Mouse (Mus musculus) kidney, adult 9 months (tissue): ENCODE measurements around the gene Capns1.
A peak's percentile ranks its signal among the peaks of the same experiment; 100 is the strongest.
"Not testable (repeated sequence)": the region's sequence is repeated elsewhere in the genome, so short reads cannot be mapped to it uniquely, and the experiment has no call there.

Source experiments
- DNase-seq: peaks from one replicate; pipeline ENCODE4 v3.0.0; 2022

The Capns1 gene

DNA sequence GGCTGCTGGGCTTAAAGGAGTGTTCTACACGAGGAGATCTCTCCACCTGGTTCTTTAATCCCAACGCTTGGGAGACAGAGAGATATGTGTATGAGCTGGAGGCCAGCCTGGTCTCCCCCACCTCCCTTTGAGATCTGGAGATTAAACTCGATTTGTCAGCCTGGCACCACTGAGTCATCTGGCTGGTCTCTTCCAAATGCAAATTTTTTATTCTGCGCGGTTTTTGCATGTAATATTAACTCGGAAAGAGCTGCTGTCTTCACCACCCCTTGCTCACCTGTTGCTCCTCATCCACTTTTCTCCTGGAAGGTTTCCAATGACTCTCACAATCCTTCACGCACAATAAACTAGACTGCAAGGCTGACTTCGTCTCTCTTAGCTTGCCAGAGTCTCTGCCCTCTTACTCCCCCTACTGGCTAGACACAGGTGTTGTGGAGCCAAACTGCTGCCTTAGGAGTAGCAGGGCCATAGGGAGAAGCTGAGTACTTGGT lies at the start of gene Capns1:
Gene Capns1 (minus strand): TSS at position 331 of the 491 bp plus-strand sequence.
- peak; percentile 71 for DNase-seq

DNA sequence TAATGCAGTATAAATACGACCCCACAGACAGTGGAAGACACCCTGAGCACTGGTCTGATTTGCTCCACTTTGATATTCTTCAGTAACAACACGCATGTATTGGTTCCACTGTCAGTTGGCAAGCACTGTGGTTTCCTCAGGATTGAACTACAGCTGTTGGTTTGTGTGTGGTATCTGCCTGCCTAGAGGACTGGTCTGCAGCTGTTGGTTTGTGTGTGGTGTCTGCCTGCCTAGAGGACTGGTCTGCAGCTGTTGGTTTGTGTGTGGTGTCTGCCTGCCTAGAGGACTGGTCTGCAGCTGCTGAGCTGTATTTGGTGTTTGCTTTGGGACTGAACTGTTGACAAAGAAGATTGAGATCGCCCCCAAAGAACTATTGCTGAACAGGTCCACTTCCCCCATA lies 38.8 kb upstream of the Capns1 start:
- not testable (repeated sequence) for DNase-seq

DNA sequence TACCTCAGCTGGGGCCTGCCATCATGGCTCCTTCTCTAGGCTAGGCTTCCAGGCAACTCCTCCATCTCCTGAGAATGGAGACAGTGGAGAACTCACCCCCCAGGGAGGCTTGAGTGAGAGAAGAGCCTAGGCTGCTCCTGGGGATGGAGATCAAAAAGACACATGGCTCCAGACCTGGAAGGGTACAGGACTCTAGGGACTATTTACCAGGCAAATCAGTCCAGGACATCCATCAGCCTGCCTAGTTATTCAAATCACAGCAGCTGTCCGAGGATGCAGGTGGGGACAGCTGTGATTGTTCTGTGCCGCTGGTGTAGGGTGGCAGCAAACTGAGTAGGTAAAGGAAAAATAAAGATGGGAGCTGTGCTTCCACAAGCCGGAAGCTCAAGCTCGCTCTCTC lies 37.0 kb upstream of the Capns1 start, which contains the start of gene Ovol3:
Gene Ovol3 (minus strand): TSS at position 101 of the 400 bp plus-strand sequence.
- no peak for DNase-seq

DNA sequence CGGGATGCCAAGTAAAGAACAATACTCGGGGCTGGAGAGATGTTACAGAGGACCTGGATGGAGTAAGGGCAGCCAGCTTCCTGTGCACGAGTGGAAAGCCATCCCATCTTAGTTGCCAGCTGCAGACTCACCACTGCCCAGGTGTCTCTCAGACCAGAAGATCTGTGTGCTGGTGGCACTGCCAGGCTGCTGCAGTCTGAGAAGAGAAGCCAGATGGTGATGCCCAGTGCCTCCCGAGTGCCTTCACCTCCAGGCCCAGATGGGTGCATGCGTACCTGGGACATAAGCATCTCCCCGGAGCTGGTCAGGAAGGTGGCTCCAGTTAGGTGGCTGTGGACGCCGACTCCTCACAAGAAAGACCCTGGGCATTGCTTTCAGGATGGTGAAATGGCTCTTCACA lies 36.5 kb upstream of the Capns1 start:
- no peak for DNase-seq

DNA sequence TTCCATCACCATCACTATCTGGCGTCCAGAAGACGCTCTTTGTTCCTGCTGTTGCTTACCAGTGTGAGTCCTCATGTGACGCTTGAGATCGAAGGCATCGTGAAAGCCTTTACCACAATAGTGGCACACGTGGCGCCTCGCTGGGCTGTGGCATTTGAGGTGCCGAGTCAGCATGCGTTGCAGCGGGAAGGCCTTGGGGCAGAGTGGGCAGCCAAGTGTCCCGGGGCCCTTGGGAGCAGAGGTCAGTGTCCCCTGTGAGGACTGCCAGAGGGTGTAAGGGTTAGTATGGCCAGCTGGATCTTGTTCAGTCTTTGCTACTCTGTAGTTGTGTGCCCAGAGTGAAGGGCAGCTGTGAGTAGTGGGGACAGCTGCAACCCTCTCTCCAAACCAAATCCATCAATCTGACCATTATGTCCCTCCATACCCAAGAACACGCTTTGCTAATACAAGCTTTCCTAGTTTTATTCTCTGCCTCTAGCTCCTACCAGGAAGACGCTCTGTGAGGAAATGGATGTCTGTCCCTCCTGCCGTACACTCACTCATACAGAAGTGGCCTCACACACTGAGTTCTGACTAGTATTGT lies 35.8 kb upstream of the Capns1 start:
- peak; percentile 92 for DNase-seq

DNA sequence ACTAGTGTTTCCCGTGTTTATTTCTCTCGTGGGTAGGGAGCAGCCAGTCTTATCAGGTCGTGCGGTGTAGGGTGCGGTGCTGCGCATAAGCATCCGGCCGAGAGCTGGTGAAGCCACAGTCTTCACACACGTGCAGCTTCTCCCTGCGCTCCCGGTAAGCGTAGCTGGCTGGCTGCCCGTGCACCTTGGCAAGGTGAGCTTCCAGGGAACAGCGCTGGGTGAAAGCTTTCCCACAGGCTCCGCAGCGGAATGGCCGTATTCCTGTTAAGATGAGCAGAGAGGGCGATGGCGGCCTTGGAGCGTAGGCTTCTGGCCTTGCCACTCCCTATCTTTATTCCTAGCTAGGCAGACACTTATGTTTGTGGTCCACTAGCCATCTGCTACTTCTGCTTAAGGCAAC lies 34.8 kb upstream of the Capns1 start:
- DNase-seq = peak; percentile 56

DNA sequence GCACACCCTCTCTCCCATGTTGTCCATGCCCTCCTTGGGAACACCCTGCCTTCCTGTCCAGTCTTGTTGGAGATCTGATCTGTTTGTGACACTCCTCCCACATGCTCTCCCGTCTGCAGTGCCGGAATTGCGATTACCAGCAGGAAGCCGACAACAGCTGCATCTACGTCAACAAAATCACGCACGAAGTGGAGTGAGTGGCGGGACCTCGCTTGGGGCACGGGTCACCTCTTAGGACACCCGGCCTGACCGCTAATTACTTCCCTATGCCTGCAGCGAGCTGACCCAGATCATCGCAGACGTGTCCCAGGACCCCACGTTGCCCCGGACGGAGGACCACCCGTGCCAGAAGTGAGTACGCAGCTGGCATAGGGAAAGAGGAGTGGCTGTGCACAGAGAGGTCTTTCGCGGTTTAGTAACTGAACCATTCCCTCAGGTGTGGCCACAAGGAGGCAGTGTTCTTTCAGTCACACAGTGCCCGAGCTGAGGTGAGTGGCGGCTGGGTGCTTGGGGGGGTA lies 34.1 kb upstream of the Capns1 start:
- peak; percentile 81 for DNase-seq

DNA sequence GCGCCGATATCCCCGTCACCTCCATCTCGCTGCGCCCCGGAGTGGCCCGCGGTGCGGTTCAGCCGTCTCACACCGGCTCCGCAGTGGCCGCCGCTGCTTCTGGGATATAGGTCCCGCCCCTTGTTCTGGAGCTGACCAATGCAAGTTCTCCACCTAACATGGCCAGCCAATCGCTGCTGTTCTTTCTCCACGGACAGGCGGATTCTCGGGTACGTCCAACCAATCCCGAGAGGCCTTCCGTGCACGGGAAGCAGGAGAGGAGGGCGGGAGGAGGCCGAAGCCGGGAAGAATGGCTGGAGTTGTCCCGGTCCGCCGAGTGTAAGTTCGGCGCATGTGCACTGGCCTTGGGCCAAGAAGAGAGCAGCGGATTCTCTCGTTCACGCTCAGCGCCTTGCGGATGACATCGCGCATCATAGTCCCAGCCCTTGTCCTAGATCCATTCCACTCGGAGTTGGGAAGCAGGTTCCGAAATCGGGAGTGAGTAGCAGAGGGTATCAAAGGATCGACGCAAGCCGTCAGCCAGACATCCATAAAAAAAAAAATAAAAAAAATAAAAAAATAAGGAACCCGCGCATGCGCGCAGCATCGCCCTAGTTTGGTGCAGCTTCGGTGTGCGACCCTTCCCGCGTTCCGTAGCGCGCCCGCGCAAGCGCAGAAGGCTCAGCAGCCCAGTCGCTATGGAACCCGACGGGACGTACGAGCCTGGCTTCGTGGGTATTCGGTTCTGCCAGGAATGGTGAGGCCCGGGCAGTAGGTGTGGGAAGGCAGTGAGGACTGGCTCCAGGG lies 33.3 kb upstream of the Capns1 start, which contains the start of the genes Polr2i and Tbcb:
Gene Polr2i (plus strand): TSS at position 280 of the 786 bp plus-strand sequence.
Gene Tbcb (minus strand): TSS at position 604 of the 786 bp plus-strand sequence.
- peak; percentile 99 for DNase-seq

DNA sequence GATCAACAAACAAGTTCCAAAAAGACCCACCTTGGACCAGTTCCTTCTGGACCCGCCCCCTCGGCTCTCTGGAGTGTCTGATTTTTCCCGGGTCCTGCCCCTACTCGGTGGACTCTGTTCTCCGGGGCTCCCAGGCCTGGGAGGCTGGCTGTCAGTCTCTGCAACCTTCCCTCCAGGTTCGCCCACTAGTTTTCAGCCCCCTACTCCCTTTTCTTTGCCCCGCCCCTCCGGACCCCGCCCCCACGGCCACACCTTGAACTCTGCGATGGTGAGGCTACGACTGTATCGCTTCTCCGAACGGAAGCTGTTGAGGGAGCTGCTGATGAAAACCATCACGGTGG lies 32.7 kb upstream of the Capns1 start:
- peak; percentile 52 for DNase-seq

DNA sequence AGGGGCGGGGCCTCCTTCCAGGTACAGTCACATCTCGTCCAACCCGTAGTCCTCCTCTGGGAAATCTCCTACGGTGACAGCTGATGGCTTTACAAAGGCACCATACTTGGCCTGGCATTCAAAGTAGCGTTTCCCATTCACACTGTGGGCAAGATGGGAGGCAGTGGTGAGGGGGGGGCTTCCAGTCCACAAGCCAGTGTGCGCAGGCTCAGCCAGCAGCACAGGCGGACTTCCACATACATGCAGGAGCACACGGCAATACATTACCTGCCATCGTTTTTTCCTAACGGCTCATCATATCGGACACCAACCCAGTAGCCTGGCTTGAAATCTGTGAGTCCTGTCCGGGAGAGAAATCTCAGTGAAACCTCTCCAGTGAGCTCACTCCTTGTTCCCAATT lies 25.6 kb upstream of the Capns1 start:
- DNase-seq = no peak

DNA sequence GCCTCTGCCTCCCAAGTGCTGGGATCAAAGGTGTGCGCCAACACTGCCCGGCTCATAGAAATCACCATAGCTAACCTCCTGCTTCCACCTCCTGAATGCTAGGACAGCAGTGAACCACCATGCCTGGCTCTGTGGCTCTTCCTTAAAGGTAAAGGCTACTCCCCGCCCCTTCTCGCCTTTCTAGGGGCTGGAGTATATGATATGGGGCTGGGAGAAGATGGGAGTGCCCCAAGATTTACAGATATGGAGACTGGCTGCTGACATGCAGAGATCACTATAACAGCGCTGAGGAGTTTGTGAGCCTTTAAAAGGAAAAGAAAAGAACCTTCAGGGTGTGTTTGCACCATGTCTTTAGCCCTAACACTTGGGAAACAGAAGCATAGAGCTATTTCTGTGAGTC lies 23.6 kb upstream of the Capns1 start:
- no peak for DNase-seq

DNA sequence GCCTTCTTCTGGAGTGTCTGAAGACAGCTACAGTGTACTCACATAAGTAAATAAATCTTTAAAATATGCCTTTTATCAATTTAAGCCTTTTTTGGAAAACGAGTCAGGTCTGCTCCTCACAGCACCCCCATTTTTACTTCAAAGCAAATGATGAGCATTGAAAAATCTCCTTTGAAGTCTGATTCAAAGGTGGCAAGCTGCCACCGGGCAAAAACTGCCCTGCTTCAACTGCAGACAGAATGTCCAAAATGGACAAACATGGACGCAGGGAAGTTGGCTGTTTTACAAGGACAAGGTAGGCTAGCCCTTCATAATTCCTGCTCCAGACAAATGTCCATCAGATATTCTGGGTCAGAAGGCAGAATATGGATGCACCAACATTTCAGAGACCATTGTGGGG lies 22.8 kb upstream of the Capns1 start:
- no peak for DNase-seq

DNA sequence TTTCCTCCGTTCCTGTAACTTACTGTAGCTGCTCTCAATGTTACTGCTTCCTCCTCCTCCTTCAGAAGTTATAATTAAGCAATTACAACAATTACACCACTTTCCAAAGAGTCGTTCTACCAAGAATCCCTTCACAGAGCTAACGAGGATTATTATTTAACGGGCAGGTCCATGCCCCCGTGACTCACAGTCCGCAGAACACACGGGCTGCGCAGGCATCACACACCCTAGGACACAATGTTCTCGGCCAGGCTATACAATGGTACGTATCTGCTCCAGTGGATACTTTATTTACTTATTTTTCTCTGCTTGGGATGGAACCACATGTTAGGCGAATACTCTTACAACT lies 21.4 kb upstream of the Capns1 start:
- peak; percentile 75 for DNase-seq

DNA sequence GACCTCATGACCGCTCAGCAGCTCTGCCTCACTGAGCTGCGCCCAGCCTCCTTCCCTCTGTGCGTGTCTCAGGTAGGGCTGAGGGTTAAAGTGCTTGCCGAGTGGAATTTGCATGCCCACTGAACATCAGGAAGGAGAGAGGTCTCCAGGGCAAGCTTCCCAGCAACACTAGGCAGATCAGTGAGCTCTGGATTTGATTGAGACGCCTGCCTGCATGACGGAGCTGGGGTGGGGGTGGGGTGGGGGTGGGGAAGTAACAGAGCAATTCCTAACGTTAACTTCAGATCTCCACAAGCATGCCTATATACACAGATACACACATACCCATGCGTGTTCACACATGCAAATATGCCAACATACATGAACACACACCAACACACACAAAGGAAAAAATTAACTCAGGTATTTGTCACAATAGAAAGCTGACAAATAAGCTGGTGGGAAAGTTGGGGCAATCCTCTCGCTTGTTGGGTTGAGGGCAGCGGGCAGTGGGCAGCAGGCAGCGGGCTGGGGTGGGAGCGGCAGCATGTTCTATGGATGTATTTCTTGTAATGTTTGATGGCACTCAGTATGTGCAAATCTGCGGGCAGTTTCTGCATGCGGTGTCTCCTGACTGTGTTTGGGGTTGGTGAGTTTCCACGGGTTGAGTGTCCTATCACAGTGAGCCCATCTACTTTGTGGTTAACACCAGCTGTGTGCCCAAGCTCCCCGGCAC lies 20.8 kb upstream of the Capns1 start:
- peak; percentile 77 for DNase-seq

DNA sequence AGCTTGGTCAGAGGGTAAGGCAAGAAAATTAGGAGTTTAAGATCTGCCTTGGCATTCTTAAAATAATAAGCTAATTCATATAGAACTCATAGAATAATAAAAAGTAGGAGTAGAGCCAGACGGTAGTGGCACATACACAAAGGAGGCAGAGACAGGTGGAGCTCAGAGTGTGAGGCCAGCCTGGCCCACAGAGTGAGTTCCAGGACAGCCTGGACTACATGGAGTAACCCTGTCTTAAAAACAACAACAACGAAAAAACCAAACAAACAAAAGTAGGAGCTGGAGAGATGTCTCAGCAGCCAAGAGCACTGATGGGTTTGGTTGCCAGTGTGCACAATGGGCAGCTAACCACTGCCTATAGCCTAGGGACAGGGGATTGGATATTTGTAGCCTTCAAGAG lies 18.7 kb upstream of the Capns1 start:
- DNase-seq = no peak

DNA sequence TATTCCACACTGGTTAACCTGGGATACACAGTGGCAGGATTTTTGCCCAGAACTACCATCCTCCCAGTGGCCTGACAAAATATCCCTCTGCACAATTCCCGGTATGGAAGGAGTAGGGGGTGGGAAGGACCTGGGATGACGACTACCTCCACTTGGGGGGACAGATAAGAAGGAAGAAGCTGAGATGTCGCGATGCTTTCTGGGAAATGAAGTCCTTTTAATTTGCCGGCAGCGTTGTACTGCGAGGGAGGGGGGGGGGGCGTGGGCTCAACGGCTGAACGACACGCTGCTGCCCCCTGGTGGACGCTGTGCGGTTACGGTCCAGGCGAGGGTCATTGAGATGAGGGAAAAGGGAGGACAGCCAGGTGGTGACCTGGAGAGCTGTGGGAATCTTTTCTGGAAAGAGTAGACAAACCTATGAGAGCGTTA lies 18.1 kb upstream of the Capns1 start:
- peak; percentile 76 for DNase-seq

DNA sequence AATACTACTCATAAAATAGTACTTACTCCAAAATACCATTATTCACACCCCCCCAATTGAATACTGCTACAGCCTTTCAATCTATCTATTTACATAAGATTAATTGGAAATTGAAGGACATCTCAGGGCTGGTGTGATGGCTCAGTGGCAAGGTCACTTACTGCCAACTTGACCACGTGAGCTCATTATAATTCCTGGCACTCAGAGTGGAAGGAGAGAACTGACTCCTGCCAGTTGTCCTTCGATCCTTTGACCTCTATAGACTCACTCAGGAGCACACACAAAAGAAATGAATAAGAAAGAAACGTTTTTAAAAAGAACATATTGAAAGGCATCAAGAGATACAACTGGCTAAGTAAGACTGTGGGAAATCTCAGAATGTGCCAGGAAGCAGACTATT lies 17.3 kb upstream of the Capns1 start:
- peak; percentile 72 for DNase-seq

DNA sequence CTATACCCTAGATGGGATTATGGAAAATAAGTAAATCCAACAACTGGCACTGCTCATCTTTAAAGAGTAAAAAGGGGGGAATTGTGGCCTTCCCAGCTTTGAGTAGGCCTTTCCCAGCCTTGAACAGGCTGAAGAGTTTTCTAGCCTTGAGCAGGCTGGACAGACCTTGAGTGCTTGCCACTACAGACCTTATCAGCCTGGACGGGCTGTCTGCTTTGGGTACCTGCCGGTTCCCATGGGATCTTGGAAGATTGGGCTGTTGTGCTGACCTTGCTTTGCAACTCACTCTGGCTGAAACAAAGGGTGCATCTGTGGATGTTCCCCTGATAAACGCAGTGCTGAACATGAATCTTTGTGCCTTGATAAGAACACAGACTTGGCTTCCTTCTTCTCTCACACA lies 15.3 kb upstream of the Capns1 start:
- no peak for DNase-seq

DNA sequence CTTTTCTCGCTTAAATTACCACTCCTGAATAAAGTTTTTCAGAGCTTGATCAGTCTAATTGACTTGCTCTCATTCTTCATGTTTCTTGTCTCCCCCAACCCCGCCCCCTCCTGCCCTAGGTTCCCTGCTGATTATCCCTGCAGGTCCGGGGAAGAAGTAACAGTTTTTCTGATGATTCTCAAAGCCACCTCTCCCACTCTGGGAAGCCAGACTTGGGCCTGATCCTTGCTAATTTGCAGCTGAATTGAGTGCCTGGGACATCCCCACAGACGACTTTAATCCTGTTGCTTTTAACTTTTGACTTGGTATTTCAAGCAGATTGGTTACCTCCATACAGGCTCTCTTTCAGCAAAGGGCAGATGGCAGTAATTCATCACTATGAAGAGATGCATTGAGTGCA lies 12.4 kb upstream of the Capns1 start:
- DNase-seq = no peak

DNA sequence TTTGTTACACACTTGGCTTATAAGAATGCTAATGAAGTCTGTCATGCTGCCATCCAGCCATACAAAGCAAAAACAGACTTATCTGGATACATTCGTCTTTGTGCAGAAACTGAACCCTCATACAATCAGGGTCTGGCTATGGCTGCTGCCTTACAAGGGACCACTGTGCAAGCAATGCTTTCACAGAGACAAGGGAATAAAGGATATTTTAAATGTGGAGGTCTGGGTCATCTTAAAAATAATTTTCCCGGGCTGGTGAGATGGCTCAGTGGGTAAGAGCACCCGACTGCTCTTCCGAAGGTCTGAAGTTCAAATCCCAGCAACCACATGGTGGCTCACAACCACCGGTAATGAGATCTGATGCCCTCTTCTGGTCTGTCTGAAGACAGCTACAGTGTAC lies 7.8 kb upstream of the Capns1 start:
- not testable (repeated sequence) for DNase-seq

DNA sequence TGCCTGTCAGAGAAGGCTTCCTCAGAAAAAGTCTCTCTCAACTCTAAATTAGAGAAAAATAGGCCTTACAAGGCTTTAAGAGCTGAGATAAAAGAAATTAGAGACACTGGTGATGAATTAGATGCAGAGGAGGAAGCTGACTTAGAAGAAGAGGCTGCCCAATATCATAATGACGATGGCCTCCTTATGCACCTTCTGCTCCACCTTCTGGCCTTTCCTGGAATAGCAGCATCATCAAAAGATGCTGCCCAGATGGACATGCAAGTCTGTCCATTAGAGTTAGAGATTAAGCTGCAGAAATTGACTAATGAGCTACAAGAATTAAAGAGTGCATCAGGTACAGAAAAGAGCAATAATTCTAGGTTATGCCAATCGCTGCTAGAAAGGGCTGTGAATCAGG lies 6.8 kb upstream of the Capns1 start:
- DNase-seq = peak; percentile 79

DNA sequence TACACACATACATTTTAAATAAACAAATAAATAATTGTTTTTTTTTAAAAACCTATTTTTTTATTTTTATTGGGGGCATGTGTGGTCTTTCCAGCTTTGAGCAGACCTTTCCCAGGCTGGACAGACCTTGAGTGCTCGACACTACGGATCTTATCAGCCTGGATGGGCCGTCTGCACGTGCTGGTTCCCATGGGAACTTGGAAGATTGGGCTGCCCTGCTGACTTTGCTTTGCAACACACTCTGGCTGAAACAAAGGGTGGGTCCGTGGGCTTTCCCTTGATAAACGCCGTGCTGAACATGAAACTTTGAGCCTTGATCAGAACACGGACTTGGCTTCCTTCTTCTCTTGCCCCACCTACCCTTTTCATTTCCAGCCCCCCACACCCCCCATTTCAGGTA lies 5.8 kb upstream of the Capns1 start:
- DNase-seq = no peak

DNA sequence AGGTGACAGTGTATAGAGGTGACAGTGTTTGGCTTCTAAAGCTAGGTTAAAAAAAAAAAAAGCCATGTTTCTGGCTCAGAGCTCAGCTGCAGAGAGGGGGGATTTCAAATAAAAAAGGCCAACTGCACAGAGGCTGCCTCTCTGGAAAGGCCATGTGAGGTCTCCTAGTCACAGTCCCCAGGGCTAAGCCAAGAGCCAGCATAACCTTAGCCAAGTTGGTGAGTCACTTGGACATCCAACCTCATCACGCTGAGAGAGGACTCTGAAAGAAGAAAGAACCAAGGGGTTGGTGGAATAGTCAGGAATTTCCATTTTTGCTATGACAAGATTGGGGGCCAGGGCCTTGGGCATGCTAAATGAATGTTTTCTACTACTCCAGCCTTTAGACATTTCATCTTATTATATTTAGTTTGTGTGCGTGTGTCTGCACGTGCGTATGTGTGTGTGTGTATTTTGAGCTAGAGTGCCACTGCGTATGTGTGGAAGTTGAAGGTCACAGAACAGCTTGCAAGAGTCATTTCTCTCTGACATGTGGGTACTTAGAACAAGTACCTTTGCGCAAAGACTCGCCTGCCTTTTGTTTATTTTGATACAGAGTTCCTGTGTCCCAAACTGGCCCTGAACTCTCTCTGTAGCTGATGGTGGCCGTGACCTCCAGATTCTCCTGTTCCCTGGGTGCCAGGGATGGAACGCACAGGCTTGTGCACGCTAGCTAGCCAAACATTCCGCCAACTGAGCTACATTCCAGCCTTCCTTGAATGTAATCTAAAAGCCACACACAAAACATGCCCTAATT lies 4.5 kb upstream of the Capns1 start:
- no peak for DNase-seq
